Mouse (Mus musculus): ENCODE results near the gene Cpsf3.

GRCm38 (mm10) chr12:21288716-21289395 lies 3.7 kb downstream of the Cpsf3 start:
- TF ChIP-seq CTCF (IDR thresholded peaks at IDR 0.05; ENCODE audit: extremely low read depth, insufficient read depth, low read length) (no peak), POLR2A (IDR thresholded peaks at IDR 0.05; ENCODE audit: extremely low read depth, insufficient read depth, low read length) (no peak)

Measured in cortical plate, adult 2 months (tissue).